Mouse (Mus musculus): ENCODE results near the gene Purb. TPM values are rescaled to one million over a fixed set of nuclear protein-coding genes. Genes with fewer than 3 reads are reported as not detected.

The Purb gene
- total RNA-seq (2015) (51.3 and 53.0 TPM in 2 replicates), total RNA-seq (2017) (38.3 and 40.5 TPM in 2 replicates)

DNA sequence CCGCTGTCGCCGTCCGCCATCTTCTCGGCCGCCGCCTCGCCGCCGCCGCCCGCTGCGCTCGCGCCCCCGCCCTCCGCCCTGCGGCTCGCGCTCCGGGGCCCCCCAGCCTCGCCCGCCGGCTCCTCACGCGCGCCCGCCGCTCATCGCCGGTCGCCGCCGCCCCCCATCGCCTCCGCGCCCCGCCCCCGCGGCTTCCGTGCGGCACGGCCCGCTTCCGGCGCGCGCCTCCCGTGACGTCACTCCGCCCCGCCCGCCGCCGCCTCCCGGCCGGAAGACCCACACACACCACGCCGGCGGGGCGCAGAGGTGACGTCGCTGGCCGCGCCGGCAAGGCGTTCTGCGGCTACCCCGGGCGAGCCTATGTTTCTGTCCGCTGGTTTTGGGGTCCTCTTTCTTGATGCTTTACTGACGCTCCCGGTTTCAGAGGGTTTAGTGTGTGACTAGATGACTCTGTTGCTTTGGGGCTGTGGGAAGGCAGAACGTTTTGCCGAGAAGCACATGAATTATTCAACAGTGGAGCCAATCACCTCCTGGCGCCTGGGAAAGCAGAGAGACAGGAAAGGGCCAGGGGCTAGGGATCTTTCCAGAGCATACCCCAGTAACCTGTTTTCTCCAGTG lies at the start of gene Purb:
Purb (minus strand) TSS at position 51 of the 618 bp plus-strand sequence.
- ATAC-seq (replicated peaks; ENCODE audit: poor library complexity), result peak; percentile 90

DNA sequence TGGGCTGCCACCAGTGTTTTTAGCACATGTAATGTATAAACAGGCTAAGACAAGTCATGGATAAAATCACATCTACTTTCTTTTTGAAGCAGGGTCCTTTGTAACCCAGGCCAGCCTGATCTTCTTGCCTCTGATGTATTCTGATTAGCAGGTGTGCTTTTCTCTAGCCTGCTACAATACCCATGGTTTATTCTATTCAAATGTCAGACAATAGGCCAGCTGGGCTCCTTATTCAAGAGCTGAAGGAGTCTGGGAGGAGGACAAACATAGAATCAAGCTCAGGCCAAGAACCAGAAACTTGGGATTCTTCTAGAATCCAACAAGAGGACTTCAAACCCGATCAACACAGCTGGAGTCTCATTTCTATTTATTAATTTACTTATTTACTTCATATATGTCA lies 49.5 kb upstream of the Purb start:
- no peak for ATAC-seq (replicated peaks; ENCODE audit: poor library complexity)

DNA sequence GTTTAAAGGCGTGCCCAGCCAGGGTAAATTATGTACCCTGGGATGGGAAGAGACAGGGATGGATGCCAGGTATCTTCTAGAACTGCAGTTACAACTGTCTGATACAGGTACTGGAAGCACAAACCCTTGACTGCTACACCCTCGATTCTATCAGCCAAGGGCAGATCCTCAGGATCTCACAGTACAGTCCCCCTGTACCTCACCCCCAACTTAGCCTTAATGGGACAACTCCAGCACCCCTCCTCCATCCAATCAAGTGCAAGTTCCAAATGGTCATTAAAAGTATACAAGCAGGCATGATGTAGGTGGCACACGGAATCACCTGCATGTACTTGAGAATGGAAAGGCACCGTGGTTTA lies 49.1 kb upstream of the Purb start:
- no peak for ATAC-seq (replicated peaks; ENCODE audit: poor library complexity)

DNA sequence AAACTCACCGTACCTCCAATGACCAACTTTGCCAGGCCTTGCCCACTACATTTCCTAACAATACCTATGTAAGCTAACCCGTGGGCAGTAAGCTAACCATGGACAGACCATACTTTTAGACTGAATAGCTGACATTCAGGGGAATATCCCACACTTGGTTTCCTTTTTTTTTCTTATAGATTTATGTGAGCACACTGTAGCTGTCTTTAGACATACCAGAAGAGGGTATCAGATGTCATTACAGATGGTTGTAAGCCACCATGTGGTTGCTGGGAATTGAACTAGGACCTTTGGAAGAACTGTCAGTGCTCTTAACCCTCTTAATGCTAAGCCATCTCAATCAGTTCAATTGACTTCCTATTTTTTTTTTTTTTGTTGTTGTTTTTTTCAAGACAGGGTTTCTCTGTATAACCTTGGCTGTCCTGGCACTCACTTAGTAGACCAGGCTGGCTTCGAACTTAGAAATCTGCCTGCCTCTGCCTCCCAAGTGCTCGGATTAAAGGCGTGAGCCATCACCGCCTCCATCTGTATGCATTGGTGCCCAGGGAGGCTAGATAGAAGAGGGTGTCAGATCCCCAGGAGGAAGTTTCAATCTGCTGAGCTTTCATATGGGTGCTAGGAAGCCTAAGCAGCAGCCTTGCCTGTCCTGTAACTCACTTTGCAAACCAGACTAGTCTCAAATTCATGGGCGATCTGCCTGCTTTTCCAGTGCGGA lies 48.6 kb upstream of the Purb start:
- no peak for ATAC-seq (replicated peaks; ENCODE audit: poor library complexity)

DNA sequence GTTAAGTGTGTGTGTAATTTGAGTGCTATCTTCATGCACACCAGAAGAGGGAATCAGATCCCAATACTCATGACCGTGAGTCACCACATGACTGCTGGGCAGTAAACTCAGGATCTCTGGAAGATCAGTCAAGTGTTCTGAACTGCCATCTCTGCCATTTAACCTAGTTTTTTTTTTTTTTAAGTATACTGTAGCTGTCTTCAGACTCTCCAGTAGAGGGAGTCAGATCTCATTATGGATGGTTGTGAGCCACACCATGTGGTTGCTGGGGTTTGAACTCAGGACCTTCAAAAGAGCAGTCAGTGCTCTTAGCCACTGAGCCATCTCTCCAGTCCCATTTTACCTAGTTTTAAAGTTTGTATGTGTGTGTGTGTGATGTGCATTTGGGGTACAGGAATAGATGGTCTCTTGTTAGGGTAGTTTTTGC lies 48.0 kb upstream of the Purb start:
- no peak for ATAC-seq (replicated peaks; ENCODE audit: poor library complexity)

DNA sequence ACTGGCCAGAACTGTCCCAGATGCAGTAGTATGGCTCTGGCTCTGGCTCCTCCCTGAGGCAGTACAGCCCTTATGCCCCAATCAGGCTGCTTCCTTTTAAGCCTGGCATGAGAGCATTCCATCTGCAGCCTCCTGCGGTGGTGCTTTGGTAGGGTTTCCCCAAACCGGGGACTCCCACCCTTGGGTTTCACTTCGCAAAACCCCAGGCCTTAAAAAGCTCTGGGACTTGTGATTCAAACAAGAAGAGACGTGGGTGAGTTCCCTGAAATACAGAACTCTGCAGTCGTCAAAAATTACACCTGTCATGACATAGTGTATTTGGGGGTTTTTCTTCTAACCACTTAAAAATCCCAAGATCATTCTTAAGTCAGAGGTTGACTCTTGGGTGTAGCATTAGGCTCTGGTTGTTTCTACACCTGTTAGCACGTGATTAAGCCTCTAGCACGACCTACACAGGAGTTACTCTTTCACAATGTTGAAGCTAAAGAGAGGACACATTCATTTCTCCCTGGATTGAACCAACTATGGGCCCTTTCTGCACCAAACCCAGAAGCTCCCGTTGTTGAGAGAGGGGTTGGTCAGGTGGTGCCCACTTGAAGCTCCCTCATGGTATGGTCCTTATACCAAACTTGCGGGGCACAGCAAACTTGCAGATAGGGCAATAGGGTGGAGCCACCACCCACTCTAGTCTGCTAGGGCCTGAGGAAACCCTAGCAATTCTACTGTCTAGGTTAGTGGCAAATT lies 47.2 kb upstream of the Purb start:
- peak; percentile 30 for ATAC-seq (replicated peaks; ENCODE audit: poor library complexity)

DNA sequence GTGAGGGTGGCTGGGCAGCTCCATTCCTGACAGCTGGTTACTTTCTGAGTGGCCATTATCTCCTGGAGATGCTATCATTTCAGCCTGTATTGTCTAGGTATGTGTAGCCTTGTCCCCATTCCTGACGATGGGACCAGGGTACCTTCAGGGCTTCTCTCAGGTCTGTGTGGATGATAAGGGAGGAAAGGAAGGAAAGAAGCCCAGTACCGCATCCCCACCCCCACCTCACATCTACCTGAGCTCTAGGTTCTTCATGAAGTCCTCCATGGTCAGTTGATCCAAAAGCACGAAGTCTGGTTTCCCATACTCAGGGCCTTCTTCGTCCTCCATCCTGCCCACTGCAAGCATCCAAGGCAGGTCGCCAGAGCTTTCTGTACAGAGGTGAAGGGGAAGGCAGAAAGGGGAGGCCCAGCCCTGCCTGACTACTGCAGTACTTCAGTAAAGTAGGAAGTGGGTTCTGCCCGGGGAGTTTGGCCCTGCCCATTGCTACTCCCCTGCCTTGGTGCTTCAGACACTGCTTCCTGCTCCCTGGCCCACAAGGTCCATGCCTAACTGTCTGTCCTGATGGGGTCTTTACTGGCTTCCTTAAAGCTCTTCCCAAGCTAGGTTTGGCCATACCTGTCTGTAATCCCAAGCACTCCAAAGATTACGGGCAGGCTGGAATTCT lies 44.9 kb upstream of the Purb start, which contains the start of gene Myo1g:
Myo1g (minus strand) TSS at position 459 of the 667 bp plus-strand sequence.
- peak; percentile 69 for ATAC-seq (replicated peaks; ENCODE audit: poor library complexity)

DNA sequence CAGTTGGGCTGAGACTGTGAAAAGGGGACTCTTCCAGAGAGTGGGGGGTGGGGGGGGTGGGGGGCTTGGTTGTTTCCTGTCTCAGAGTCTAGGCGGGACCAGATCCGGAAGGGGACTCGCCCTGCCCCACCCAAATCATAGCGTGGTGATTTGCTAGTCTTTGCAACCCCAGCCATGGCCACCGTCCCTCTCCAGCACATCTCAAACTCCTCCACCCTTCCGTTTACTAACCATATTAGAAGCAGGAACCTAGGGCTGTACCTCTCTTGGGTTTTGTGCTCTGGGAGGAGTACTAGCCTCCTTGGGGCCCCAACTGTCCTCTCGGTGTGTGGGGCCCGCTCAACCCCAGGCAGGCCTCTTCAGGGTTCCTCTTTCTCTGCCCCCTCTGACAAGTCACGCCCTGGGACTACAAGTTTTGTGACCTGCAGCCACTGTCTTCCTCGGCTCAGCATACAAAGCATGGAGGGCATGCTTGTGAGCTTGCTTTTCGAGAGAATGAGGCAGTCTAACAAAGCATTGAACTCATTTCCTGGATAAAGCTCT lies 43.8 kb upstream of the Purb start:
- peak; percentile 66 for ATAC-seq (replicated peaks; ENCODE audit: poor library complexity)

DNA sequence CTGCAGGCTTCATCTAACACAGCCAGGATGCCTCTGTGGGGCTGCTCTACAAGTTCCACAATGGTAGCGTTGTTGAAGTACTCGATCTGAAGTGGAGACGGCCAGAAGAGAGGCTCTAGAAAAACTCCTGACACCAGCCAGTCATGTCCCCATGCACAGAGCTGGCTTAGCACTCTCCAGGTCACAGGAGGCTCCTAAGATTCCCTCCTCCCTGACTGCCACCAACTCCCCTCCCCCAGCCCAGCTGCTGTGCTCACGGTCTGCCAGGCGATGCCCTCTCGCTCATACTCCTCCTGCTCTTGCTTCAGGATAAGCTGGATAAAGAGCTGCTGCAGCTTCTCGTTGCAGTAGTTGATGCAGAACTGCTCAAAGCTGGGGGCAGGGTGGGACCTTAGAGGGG lies 39.1 kb upstream of the Purb start:
- ATAC-seq (replicated peaks; ENCODE audit: poor library complexity), result no peak

DNA sequence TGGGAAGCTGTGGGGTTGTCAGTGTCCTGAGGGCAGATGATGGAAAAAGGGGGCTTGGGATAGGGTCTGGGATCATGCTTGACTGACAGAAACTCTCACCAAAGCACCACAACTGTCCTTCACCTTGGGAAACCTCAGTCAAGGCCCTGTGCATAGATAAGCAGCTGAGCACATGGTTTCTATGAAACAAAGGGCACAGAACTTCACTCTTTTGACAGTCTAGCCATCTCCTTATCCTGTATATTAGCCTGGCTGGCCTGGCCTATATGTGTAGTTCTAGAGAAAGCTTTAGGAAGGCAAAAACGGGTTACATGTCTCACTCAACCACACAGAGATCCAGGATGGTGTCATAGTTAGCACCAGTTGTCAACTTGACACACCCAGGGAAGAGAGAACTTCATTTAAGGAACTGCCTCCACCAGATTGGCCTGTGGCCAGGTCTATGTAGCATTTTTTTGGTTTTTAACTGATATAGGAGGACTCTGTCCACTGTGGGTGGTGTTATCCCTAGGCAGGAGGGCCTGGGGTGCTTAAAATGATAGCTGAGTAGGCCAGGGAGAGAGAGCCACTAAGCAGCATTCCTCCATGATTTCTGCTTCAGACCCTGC lies 32.7 kb upstream of the Purb start:
- ATAC-seq (replicated peaks; ENCODE audit: poor library complexity), result peak; percentile 49

DNA sequence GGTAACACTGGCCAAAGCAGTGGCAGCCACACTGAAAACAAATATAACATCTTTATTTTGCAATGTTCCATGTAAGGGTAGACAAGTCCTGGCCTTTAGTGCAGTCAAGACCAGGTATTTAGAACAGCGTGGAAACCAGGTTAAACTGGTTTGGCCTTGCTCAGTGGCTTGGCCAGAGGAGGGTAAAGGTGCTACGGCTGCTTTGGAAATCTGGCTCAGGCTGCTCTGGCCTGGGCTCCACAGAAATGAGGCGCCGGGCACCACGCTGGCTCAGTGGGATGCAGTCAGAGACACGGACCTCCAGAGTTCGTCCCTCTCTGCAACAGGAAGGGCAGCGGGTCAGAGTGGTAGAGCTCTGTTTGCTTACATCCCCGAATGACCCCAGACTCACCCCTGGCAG lies 30.8 kb upstream of the Purb start:
- no peak for ATAC-seq (replicated peaks; ENCODE audit: poor library complexity)

DNA sequence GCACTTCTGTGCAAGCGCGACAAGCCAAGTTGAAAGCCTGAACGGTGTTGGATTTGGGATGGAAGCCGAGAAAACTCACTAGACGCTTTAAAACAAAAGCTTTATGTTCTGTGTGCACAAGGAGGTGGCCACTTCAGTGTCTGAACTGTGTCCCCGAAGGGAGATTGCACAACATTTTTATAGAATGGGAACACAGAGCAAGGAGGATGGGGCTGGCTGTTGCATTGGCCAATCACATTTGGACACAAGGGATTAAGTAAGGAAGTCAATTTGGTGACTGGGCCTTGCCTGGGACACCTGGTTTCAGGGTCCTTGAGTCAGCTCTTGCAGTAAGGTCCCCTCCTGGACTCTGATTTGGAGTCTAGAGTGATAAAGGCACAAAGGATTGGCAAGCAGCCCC lies 29.0 kb upstream of the Purb start:
- peak; percentile 78 for ATAC-seq (replicated peaks; ENCODE audit: poor library complexity)

DNA sequence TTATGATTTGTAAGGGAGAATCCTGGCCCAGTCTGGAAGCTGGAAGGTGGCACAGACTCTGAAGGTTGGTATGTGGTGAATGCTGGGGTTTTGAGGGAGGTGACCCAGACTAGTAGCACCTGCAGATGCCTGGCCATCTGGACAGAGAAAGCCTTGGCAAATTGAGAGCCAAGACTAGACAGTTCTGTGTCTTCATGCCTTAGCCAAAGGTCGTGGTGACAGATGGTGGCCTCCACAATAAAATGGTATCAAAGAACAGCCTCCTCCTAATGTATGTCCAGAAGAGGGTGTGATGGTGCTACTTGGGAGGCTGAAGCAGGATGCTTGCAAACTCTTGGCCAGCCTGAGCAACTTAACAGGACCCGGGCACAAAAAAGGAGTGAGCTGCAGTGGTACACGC lies 28.5 kb upstream of the Purb start:
- no peak for ATAC-seq (replicated peaks; ENCODE audit: poor library complexity)

DNA sequence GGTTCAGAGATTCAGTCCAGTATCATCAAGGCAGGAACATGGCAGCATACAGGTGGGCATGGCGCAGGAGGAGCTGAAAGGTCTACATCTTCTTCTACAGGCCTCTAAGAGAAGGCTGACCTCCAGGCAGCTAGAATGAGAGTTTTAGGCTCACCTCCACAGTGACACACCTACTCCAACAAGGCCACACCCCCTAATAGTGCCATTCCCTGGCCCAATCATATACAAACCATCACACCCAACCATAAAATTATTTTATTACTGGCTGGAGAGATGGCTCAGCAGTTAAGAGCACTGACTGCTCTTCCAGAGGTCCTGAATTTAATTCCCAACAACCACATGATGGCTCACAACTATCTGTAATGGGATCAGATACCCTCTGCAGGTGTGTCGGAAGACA lies 26.8 kb upstream of the Purb start:
- ATAC-seq (replicated peaks; ENCODE audit: poor library complexity), result no peak

DNA sequence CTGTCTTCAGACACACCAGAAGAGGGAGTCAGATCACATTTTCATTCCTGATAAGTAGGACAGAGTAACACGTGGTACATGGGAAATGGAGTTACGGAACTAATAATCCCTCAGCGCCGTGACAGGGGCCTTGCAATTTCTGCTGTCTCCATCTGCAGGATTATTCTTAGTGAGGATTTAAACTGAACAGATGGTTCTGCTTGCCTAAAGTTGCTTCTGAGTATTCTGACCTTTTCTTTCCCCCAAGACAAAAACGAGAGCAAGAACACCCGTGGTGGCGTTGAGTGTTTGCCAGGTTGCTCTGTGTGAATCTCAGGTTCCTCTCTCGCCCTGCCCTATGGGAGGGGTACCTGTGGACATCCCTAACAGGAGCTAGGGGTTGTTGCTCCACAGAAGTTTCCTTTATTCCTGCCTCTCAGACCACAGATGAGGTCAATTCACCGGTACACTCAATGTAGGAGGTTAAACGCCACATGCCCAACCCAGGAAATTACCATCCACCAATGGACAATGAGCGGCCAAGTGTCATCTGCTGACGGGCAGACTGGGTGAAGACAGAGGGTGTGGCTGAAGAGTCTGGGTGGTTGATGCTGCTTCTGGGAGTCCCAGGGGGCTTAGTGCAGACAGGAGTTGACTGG lies 21.7 kb upstream of the Purb start:
- peak; percentile 100 for ATAC-seq (replicated peaks; ENCODE audit: poor library complexity)

DNA sequence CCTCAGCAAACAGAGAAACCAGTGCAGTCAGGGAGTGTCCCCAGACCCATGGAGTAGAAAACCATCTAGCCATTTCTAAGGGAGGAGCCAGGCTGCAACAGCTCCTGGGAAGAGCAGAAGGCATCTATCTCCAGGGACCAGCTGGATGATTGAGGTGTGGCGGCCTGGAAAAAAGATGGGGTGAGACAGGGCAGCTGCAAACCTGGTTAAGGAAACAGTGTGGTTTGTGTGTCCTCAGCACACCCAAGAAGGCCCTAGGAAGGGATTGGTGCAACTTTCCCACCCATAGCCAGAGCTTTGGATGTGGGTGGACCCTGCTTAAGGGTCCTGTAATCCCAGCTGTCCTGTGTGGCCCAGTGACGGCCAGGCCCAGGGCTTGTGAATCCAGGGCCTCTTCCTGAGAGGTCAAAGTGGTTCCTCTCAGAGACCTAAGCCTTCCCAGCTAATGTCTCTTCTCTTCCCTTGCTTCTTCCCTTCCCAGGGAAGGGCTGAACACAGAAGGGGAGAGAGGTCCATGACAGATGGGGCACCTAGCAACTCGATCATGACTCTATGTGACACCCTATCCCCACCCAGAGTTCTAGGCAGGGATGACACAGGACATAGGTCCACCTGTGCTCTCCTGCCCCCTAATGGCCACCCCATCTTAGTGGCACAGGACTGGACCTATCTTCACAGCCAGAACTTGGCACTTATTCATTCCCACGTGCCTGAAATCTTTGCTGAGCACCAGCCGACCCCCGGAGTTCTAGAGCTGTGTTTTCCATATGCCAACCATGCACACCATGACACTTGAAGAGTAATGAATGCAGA lies 14.2 kb upstream of the Purb start:
- ATAC-seq (replicated peaks; ENCODE audit: poor library complexity), result peak; percentile 99

DNA sequence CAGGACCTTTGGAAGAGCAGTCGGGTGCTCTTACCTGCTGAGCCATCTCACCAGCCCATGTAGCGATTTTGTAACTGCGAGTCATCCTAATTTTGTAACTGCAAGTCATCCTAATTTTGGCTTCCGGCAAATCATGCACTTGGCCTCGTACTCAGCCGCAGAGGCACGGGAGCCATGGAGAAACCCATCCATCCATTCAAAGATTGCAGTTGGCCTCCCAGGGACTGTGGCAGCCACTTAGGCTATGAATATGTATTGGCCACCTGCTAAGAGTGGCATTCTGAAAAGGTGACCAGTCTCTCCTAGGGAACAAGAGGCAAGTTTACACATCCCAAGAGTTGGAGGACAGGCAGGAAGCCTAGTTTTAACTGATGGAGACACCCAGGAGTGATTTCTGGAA lies 13.5 kb upstream of the Purb start:
- ATAC-seq (replicated peaks; ENCODE audit: poor library complexity), result no peak

DNA sequence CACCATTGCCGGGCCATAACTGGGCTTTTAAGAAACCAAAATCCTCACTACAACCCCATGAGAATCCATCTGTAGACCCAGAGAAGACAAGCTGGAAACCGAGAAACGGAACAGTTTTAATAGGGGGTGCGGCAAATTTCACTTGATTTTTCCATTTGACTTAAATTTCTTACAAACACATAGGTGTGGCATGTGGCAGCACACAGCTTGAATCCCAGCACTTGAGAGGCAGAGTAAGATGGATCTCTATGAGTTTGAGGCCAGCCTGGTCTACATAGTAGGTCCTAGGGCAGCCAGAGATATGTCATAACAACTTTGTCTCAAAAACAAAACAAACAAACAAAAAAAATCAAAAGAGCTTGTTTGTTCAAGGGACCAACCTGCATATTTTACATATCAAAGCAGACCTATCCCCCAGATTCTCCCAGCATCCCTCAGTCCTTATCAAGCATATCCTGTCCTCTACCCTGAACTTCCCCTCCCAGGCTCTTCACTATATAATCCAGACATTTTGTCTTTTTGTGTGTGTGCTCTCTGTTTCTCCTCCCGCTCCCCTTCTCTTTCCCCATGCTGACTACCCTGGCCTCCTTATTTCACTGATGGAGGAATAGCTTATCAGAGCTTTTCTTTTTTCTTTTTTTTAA lies 12.4 kb upstream of the Purb start:
- ATAC-seq (replicated peaks; ENCODE audit: poor library complexity), result no peak

DNA sequence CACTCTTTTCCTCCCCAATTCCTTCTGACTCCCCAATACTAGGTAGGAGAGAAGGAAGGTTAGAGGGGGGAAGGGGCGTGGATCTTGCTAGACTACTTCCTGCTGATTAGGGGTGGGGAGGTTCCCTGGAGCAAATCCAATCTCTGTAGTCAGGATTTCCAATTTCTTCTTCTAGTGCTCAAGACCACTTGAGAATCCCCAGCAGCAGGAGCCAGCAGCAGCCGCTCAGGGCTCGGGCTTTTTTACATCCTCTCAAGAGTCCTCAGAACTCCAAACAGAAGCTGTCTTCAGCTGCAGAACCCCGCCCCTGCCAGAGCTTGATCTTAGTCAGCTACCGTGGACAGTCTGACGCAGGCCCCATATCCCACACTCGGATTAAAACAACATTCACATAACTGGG lies 11.8 kb upstream of the Purb start:
- no peak for ATAC-seq (replicated peaks; ENCODE audit: poor library complexity)

Measured in megakaryocyte progenitor cell, adult 5-6 weeks (primary cell).